Mouse (Mus musculus) adrenal gland, postnatal 4 days (tissue): Measurements from ENCODE around the gene Nol3. TPM values are rescaled to one million over a fixed set of nuclear protein-coding genes. Genes with fewer than 3 reads are reported as not detected.
A peak's percentile ranks its signal among the peaks of the same experiment; 100 is the strongest.
"Not testable (repeated sequence)": the region's sequence is repeated elsewhere in the genome, so short reads cannot be mapped to it uniquely, and the experiment has no call there.

ENCODE experiments used
- DNase-seq, 2 experiments: peaks; one replicate each; pipeline ENCODE4 v3.0.0; 2021 to 2022; ENCODE audit warnings: low spot score in 2 of 2, mixed read lengths in 2 of 2
- long read RNA-seq, 2 experiments: library from polyadenylated mRNA; stranded (forward); transcript quantifications; one replicate each; pipeline ENCODE4 v2.0.0; 2021
- total RNA-seq, 2 experiments: library from RNA; stranded (reverse); gene quantifications; 2 replicates each; pipeline ENCODE4 v1.2.3; 2021

Gene Nol3
- total RNA-seq, result 1 to 10 TPM; 1.8 to 2.7 TPM
- long read RNA-seq, experiment 1, partial matches to known transcripts, result 2 of 5 reads
- long read RNA-seq, experiment 1, other reads (novel, unspliced or antisense), result 0 of 5 reads
- long read RNA-seq, experiment 2, partial matches to known transcripts, result 0 of 3 reads
- long read RNA-seq, experiment 2, other reads (novel, unspliced or antisense), result 1 of 3 reads

- DNase-seq, result no peak
Measured at GRCm38 (mm10) chr8:105275840-105276239, at the start of gene Nol3. Gene Nol3, plus strand, starts transcription at chr8:105276140.

- DNase-seq, result no peak
Measured at GRCm38 (mm10) chr8:105231503-105232320, 44.2 kb upstream of the Nol3 start.

GRCm38 (mm10) chr8:105232321-105232693 is 43.6 kb upstream of the Nol3 start:
- not testable (repeated sequence) for DNase-seq

DNA sequence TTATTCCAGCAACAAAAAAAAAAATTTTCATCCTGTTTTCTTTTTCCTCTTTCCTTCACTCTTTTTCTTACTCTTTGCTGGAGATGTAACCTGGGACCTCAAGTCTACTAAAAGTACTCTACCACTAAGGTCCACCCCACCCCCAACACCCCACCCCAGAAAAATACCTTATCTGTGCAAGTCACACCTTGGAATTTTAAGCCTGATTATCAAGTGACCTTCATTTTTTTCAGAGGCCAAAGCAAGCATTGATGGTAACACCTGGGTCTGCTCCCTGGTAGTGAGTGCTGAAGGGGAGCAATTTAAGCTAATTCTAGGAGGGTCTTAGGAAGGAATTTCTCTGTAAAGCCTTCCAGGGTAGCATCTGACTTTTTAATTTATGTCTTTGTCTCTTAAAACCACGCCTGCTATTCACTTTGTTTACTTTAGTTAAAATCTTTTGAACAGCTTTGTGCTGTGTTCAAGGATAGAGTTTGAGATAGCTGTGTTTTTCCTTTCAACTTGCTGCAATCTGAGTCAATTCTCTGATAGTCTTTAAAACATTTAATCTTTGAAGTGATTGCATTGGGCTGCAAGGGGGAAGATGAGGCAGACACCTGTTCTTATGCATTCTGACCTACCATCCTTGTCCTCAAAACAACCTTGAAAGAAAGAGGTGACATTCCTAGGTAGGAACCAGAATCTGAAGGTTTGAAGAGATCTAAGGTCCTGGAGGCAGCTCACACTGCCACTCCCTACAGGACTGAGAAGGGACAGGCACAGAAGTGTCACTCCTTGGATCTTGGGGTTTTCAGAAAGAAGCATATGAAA is 42.6 kb upstream of the Nol3 start:
- DNase-seq, result no peak

DNA sequence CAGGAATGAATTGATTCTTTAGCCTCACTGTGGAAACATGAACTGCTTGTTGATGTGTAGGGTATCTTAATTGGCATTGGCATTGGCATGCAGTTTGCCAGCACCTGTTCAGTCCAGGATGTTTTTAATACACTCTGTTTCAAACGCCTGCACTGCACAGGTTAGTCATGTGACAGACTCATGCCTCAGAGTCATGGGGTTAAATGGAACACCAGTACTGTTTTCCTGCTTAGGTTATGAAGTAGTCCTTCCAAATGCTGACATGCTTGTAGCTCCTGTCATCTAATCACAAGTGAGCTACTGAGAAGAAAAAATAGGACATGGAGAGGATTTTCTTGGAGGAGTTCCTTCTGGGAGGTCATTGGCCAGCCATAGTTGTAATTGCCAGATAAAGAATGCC is 40.7 kb upstream of the Nol3 start:
- no peak for DNase-seq

DNA sequence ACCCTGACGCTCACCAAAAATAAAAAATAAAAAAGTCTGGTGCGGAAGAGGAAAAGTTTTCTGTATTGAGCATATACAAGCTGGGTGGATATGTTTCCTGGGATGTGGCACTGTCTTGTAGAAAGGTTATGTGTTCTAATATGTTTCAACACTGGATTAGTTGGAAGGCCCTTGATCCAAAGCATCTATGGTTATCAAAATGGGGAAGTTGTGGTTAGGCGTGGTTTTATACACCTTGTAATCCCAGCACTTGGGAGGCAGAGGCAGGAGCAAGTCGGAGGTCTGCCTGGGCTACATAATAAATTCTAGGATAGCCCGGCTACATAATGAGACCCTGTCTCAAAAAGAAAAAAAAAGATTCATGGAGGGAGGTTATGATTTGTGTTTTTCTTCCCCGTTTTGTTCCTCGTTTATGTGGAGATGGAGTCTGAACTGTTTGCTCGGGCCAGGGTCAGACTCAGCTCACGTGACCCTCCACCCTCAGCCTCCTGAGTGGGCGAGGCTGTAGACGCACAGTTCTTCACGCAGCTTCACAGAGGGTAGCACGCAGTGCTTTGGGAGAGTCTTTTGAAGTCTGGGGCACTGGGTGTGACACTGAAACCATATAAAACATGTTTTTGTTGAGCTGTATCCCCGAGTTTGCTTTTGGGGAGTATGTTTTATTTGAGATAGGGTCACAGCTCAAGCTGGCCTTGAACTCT is 38.3 kb upstream of the Nol3 start:
- no peak for DNase-seq

- no peak for DNase-seq
Measured at GRCm38 (mm10) chr8:105241016-105241415, 34.9 kb upstream of the Nol3 start.

DNA sequence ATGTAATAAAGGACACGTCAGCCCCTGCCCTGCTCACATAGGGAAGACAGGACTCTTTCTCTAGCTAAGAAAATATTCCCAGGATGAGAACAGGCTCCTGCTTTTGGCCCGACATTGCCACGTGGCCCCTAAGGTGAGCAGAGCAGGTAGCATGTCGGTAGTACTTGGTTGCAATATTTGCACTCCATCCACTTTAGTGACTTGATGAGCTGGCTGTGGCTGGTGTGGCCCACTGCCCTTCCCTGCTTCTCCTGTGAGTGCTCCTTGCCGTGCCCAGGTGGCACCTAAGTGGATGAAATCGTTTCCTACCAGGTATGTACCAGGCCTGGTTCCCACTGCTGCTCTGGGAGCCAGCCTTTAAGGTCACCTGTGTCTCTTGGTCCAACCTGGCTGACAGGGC is 24.0 kb upstream of the Nol3 start:
- DNase-seq, result no peak

GRCm38 (mm10) chr8:105252680-105253537 is 23.0 kb upstream of the Nol3 start:
- DNase-seq, result no peak

DNA sequence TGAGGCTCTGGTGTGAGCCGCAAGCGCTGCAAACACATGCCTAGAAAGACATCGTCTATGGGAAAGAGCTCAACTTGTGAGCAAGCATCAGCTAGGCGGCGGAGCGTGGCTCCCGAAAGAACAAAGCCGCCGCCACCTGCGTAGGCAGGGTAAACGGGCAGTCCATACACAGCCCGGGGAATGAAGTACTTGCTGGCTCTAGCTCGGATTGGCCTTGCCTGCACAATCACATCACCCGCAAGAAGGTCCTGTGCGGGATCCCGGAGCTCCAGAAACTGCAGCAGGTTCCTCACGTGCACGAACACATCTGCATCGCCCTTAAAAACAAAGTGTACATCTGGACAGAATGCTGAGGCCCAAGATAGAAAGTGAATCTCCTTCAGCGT is 22.2 kb upstream of the Nol3 start:
- DNase-seq, result no peak

DNA sequence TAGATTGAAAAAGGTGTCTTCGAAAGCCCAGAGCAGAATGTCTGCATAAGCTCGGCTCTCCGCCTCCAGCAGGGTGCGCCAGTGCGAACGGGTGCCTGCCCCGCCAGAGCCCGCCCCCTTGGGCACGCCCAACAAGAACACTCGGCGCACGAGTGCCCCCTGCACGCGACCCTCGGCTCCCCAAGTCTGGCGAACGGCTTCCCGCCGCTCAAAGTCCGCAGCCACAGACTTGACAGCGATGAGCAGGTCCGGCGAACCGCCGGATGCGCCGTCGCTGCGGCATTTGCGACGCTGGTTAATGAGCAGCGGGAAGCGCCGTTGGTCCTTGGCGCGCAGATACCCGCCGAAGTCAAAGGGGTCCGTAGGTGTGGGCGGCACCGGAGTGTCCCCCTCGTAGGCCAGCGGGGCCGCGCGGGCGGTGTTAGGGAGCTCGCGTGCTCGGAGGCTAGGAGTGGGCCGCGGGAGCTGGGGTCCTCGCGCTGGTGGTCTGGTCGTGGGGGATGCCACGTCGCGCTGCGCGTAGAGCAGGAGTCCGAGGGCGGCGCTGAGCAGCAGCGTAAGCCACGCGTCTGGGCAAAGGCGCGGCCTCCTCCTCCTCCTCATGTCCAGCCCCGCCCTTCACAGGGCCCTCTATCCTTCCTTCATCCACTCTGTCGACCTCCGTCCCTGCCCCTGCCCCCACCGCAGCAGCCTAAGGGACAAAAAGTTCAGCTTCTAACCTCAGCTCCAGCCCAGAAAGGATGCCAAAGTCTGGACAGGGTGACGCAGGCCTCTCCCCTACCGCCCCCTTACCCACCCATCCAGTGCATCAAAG is 21.6 kb upstream of the Nol3 start:
- peak; percentile 79 to 80 for DNase-seq

GRCm38 (mm10) chr8:105254966-105255350 is 21.0 kb upstream of the Nol3 start, which contains the start of gene B3gnt9:
Gene B3gnt9, minus strand, starts transcription at chr8:105255153.
- no peak for DNase-seq

GRCm38 (mm10) chr8:105257318-105258114 is 18.4 kb upstream of the Nol3 start:
- no peak for DNase-seq

- DNase-seq, result no peak
Measured at GRCm38 (mm10) chr8:105258911-105259720, 16.8 kb upstream of the Nol3 start.

- DNase-seq, result peak in 1 of 2 experiments; percentile 58
Measured at GRCm38 (mm10) chr8:105259721-105260320, 16.1 kb upstream of the Nol3 start.

GRCm38 (mm10) chr8:105260371-105261099 is 15.4 kb upstream of the Nol3 start:
- DNase-seq, result no peak
